Mouse (Mus musculus): ENCODE results near the gene Cd180.

DNA sequence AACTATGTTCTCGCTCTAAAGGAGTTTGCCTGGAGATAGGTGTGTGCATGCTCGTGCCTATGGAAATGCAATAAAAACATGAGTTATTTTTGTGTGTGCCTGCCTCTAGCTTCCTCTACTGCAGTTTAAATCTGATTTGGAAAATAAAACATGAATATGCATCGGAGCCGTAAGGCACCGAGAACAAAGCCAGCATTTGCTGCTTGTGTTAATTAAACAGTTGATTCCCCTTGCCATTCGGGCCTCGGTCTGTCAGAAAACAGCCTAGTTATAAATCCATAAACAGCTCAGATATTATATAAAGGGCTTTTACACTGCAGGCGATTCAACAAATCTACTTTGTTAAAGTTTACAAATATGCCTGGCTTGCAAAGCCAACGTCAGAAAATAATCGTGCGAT lies 75.2 kb downstream of the Cd180 start:
- TF ChIP-seq CTCF (IDR thresholded peaks at IDR 0.05; ENCODE audit: extremely low read depth, insufficient read depth, insufficient read length, insufficient replicate concordance) (no peak), POLR2A (IDR thresholded peaks at IDR 0.05; ENCODE audit: low read depth, low read length) (no peak)

All from spleen, adult 2 months (tissue).